Mouse (Mus musculus) retina, postnatal 1 day (tissue): ENCODE measurements at regions not wholly inside any gene's neighbourhood (a gene's known extent, or its start where the extent isn't known, plus 50 kb on each side); places are given as distances from the start of the nearest gene placed in this dataset.
A peak's percentile ranks its signal among the peaks of the same experiment; 100 is the strongest.
"Not testable (repeated sequence)": the region's sequence is repeated elsewhere in the genome, so short reads cannot be mapped to it uniquely, and the experiment has no call there.

Experiments used
- DNase-seq: peaks from one replicate; pipeline ENCODE4 v3.0.0-alpha.2; 2012

- DNase-seq = no peak
Measured at GRCm38 (mm10) chr8:7323067-7323675, 1337.9 kb downstream of the Efnb2 start.

GRCm38 (mm10) chr8:7322376-7323066, 1338.5 kb downstream of the Efnb2 start:
- DNase-seq = no peak

- no peak for DNase-seq
Measured at GRCm38 (mm10) chr8:7316806-7317355, 1344.2 kb downstream of the Efnb2 start.

GRCm38 (mm10) chr8:7309239-7309638, 1351.8 kb downstream of the Efnb2 start:
- no peak for DNase-seq

GRCm38 (mm10) chr8:7289361-7289760, 1371.7 kb downstream of the Efnb2 start:
- no peak for DNase-seq

- DNase-seq = no peak
Measured at GRCm38 (mm10) chr8:7286581-7286980, 1374.5 kb downstream of the Efnb2 start.

- DNase-seq = no peak
Measured at GRCm38 (mm10) chr8:7267406-7267805, 1393.6 kb downstream of the Efnb2 start.

GRCm38 (mm10) chr8:7254336-7254735, 1406.7 kb downstream of the Efnb2 start:
- not testable (repeated sequence) for DNase-seq

GRCm38 (mm10) chr8:7240321-7240720, 1420.7 kb downstream of the Efnb2 start:
- no peak for DNase-seq

GRCm38 (mm10) chr8:7234006-7234405, 1427.0 kb downstream of the Efnb2 start:
- DNase-seq = no peak

GRCm38 (mm10) chr8:7219300-7219699, 1441.7 kb downstream of the Efnb2 start:
- no peak for DNase-seq

- peak; percentile 4 for DNase-seq
Measured at GRCm38 (mm10) chr8:7207178-7207577, 1453.9 kb downstream of the Efnb2 start.

GRCm38 (mm10) chr8:7206596-7206995, 1454.4 kb downstream of the Efnb2 start:
- DNase-seq = no peak

GRCm38 (mm10) chr8:7205086-7205485, 1456.0 kb downstream of the Efnb2 start:
- DNase-seq = no peak

- peak; percentile 29 for DNase-seq
Measured at GRCm38 (mm10) chr8:7190726-7191125, 1470.3 kb downstream of the Efnb2 start.

- DNase-seq = no peak
Measured at GRCm38 (mm10) chr8:7163361-7163760, 1497.7 kb downstream of the Efnb2 start.

- DNase-seq = peak; percentile 41
Measured at GRCm38 (mm10) chr8:7131746-7132145, 1529.3 kb downstream of the Efnb2 start.

- no peak for DNase-seq
Measured at GRCm38 (mm10) chr8:7108849-7109248, 1552.2 kb downstream of the Efnb2 start.

- DNase-seq = peak; percentile 48
Measured at GRCm38 (mm10) chr8:7097577-7097976, 1563.5 kb downstream of the Efnb2 start.

GRCm38 (mm10) chr8:7092831-7093230, 1568.2 kb downstream of the Efnb2 start:
- DNase-seq = no peak

- DNase-seq = no peak
Measured at GRCm38 (mm10) chr8:7088123-7088522, 1572.9 kb downstream of the Efnb2 start.

GRCm38 (mm10) chr8:7060255-7060656, 1600.8 kb downstream of the Efnb2 start:
- DNase-seq = no peak

- no peak for DNase-seq
Measured at GRCm38 (mm10) chr8:7026247-7026844, 1634.7 kb downstream of the Efnb2 start.

GRCm38 (mm10) chr8:7024336-7024735, 1636.7 kb downstream of the Efnb2 start:
- no peak for DNase-seq
